Mouse (Mus musculus) MEL (cell line): ENCODE measurements around the gene Gm20605. TPM values are rescaled to one million over a fixed set of nuclear protein-coding genes. Genes with fewer than 3 reads are reported as not detected.

Experiments
- DNase-seq: peaks from one replicate; pipeline ENCODE4 v3.0.0; 2011; ENCODE audit warnings: low read depth, low spot score
- H3K27ac ChIP-seq: 2 replicates; pipeline ENCODE4 v1.5.1; 2012; ENCODE audit warnings: low read depth, mild to moderate bottlenecking, control low read depth, low read length, moderate library complexity; ENCODE audit not compliant: control insufficient read depth
- H3K27me3 ChIP-seq, 2 experiments: fragments of 150-350 bp in 1 of 2; sonication (generic) in 1 of 2; 2 replicates each; pipeline ENCODE4 v1.6.1; 2012; ENCODE audit warnings: low read length in 2 of 2, mild to moderate bottlenecking in 2 of 2, improper control_type of control experiment in 1 of 2, moderate library complexity in 1 of 2; ENCODE audit not compliant: insufficient read depth in 2 of 2, control insufficient read depth in 1 of 2
- H3K36me3 ChIP-seq, 2 experiments: 2 replicates each; pipeline ENCODE4 v1.6.1; 2012 to 2014; ENCODE audit warnings: low read length in 2 of 2, improper control_type of control experiment in 1 of 2, inconsistent platforms in 1 of 2, mild to moderate bottlenecking in 1 of 2; ENCODE audit not compliant: insufficient read depth in 2 of 2, control insufficient read depth in 1 of 2
- H3K4me1 ChIP-seq, 2 experiments: fragments of 150-350 bp in 1 of 2; sonication (generic) in 1 of 2; 2 replicates each; pipeline ENCODE4 v1.6.1; 2012; ENCODE audit warnings: low read length in 2 of 2, improper control_type of control experiment in 1 of 2, mild to moderate bottlenecking in 1 of 2; ENCODE audit not compliant: insufficient read depth in 2 of 2, control insufficient read depth in 1 of 2
- H3K4me3 ChIP-seq, 2 experiments: fragments of 150-350 bp in 1 of 2; sonication (generic) in 1 of 2; 2 replicates each; pipeline ENCODE4 v1.5.1; 2012; ENCODE audit warnings: low read depth in 2 of 2, low read length in 2 of 2, mild to moderate bottlenecking in 2 of 2, moderate library complexity in 2 of 2, control low read depth in 1 of 2, improper control_type of control experiment in 1 of 2; ENCODE audit not compliant: control insufficient read depth in 1 of 2, insufficient read depth in 1 of 2
- H3K79me2 ChIP-seq: 2 replicates; pipeline ENCODE4 v1.6.1; 2012; ENCODE audit warnings: mild to moderate bottlenecking, low read length, moderate library complexity; ENCODE audit not compliant: control insufficient read depth, poor library complexity, insufficient read depth
- H3K9ac ChIP-seq: 2 replicates; pipeline ENCODE4 v1.6.1; 2012; ENCODE audit warnings: low read depth, mild to moderate bottlenecking, control low read depth, low read length, moderate library complexity; ENCODE audit not compliant: control insufficient read depth, poor library complexity, severe bottlenecking
- H3K9me3 ChIP-seq: fragments of 150-350 bp; sonication (generic); replicated peaks from 2 replicates; pipeline ENCODE4 v1.6.1; 2012; ENCODE audit warnings: mild to moderate bottlenecking, low read length, improper control_type of control experiment, moderate library complexity; ENCODE audit not compliant: insufficient read depth
- BHLHE40 ChIP-seq: IDR thresholded peaks from 2 replicates; pipeline ENCODE4 v1.6.1; 2012; ENCODE audit warnings: low read depth, mild to moderate bottlenecking, inconsistent platforms, low read length, improper control_type of control experiment, borderline replicate concordance
- CHD1 ChIP-seq: IDR thresholded peaks from 2 replicates; pipeline ENCODE4 v1.6.1; 2012; ENCODE audit warnings: low read depth, mild to moderate bottlenecking, inconsistent platforms, low read length, improper control_type of control experiment
- CHD2 ChIP-seq: IDR thresholded peaks from 2 replicates; pipeline ENCODE4 v1.6.1; 2011; ENCODE audit warnings: low read length, improper control_type of control experiment
- CTCF ChIP-seq, 3 experiments: IDR thresholded peaks in 2 of 3; conservative IDR thresholded peaks in 1 of 3; 2 replicates each; pipeline ENCODE4 v1.5.1; 2011 to 2012; ENCODE audit warnings: low read length in 3 of 3, low read depth in 2 of 3, mild to moderate bottlenecking in 2 of 3, improper control_type of control experiment in 1 of 3, inconsistent platforms in 1 of 3, mixed read lengths in 1 of 3, moderate library complexity in 1 of 3; ENCODE audit not compliant: control insufficient read depth in 1 of 3, insufficient read depth in 1 of 3, poor library complexity in 1 of 3, severe bottlenecking in 1 of 3
- E2F4 ChIP-seq: IDR thresholded peaks from 2 replicates; pipeline ENCODE4 v1.6.1; 2011; ENCODE audit warnings: low read depth, low read length, improper control_type of control experiment, borderline replicate concordance
- ELF1 ChIP-seq: IDR thresholded peaks from 2 replicates; pipeline ENCODE4 v1.6.1; 2014; ENCODE audit warnings: low read depth, mild to moderate bottlenecking, inconsistent platforms, low read length, improper control_type of control experiment, moderate library complexity
- EP300 ChIP-seq, 2 experiments: IDR thresholded peaks; 2 replicates each; pipeline ENCODE4 v1.6.1; 2011; ENCODE audit warnings: improper control_type of control experiment in 2 of 2, low read length in 2 of 2, low read depth in 1 of 2, mild to moderate bottlenecking in 1 of 2
- ETS1 ChIP-seq: IDR thresholded peaks from 2 replicates; pipeline ENCODE4 v1.6.1; 2012; ENCODE audit warnings: low read depth, mild to moderate bottlenecking, inconsistent platforms, low read length, improper control_type of control experiment, moderate library complexity
- GABPA ChIP-seq: IDR thresholded peaks from 2 replicates; pipeline ENCODE4 v1.6.1; 2012; ENCODE audit warnings: low read depth, mild to moderate bottlenecking, inconsistent platforms, low read length, improper control_type of control experiment, moderate library complexity
- GATA1 ChIP-seq: IDR thresholded peaks from 2 replicates; pipeline ENCODE4 v1.6.1; 2011; ENCODE audit warnings: low read depth, low read length, improper control_type of control experiment
- HCFC1 ChIP-seq: IDR thresholded peaks from 2 replicates; pipeline ENCODE4 v1.6.1; 2012; ENCODE audit warnings: low read depth, mild to moderate bottlenecking, inconsistent platforms, low read length, improper control_type of control experiment, moderate library complexity
- JUND ChIP-seq: IDR thresholded peaks from 2 replicates; pipeline ENCODE4 v1.6.1; 2011; ENCODE audit warnings: low read depth, mild to moderate bottlenecking, improper control_type of control experiment, low read length
- KAT2A ChIP-seq: conservative IDR thresholded peaks from 2 replicates; pipeline ENCODE4 v1.6.1; 2012; ENCODE audit warnings: low read depth, low read length, improper control_type of control experiment, inconsistent platforms
- MAFK ChIP-seq: IDR thresholded peaks from 2 replicates; pipeline ENCODE4 v1.6.1; 2011; ENCODE audit warnings: low read depth, mild to moderate bottlenecking, low read length, improper control_type of control experiment, borderline replicate concordance
- MAX ChIP-seq: IDR thresholded peaks from 2 replicates; pipeline ENCODE4 v1.6.1; 2011; ENCODE audit warnings: low read length, improper control_type of control experiment
- MAZ ChIP-seq: IDR thresholded peaks from 2 replicates; pipeline ENCODE4 v1.6.1; 2012; ENCODE audit warnings: low read depth, mild to moderate bottlenecking, inconsistent platforms, low read length, improper control_type of control experiment
- MEF2A ChIP-seq: IDR thresholded peaks from 2 replicates; pipeline ENCODE4 v1.6.1; 2014; ENCODE audit warnings: low read depth, mild to moderate bottlenecking, inconsistent platforms, low read length, improper control_type of control experiment; ENCODE audit not compliant: poor library complexity, insufficient replicate concordance, severe bottlenecking; ENCODE audit errors: extremely low read depth
- MXI1 ChIP-seq: IDR thresholded peaks from 2 replicates; pipeline ENCODE4 v1.6.1; 2011; ENCODE audit warnings: mild to moderate bottlenecking, low read depth, low read length, improper control_type of control experiment
- MYB ChIP-seq: IDR thresholded peaks from 2 replicates; pipeline ENCODE4 v1.6.1; 2011; ENCODE audit warnings: mild to moderate bottlenecking, low read depth, low read length, improper control_type of control experiment
- MYC ChIP-seq: IDR thresholded peaks from 2 replicates; pipeline ENCODE4 v1.6.1; 2011; ENCODE audit warnings: low read depth, mild to moderate bottlenecking, low read length, improper control_type of control experiment, moderate library complexity
- NRF1 ChIP-seq: IDR thresholded peaks from 2 replicates; pipeline ENCODE4 v1.6.1; 2014; ENCODE audit warnings: low read depth, mild to moderate bottlenecking, inconsistent platforms, low read length, improper control_type of control experiment, moderate library complexity; ENCODE audit not compliant: poor library complexity, insufficient read depth, severe bottlenecking
- POLR2A ChIP-seq, 2 experiments: IDR thresholded peaks; 2 replicates each; pipeline ENCODE4 v1.6.1; 2011 to 2012; ENCODE audit warnings: low read length in 2 of 2, mild to moderate bottlenecking in 2 of 2, control low read depth in 1 of 2, improper control_type of control experiment in 1 of 2, low read depth in 1 of 2, moderate library complexity in 1 of 2; ENCODE audit not compliant: control insufficient read depth in 1 of 2, insufficient read depth in 1 of 2, poor library complexity in 1 of 2
- POLR2AphosphoS2 ChIP-seq: IDR thresholded peaks from 2 replicates; pipeline ENCODE4 v1.6.1; 2011; ENCODE audit warnings: low read length, improper control_type of control experiment
- POLR2AphosphoS5 ChIP-seq: IDR thresholded peaks from 2 replicates; pipeline ENCODE4 v1.6.1; 2012; ENCODE audit warnings: low read depth, borderline replicate concordance, mild to moderate bottlenecking, inconsistent platforms, low read length, moderate library complexity, mixed read lengths
- RAD21 ChIP-seq: IDR thresholded peaks from 2 replicates; pipeline ENCODE4 v1.6.1; 2011; ENCODE audit warnings: mild to moderate bottlenecking, low read depth, low read length, improper control_type of control experiment
- SIN3A ChIP-seq: IDR thresholded peaks from 2 replicates; pipeline ENCODE4 v1.6.1; 2012; ENCODE audit warnings: low read length, improper control_type of control experiment, inconsistent platforms
- SMC3 ChIP-seq: IDR thresholded peaks from 2 replicates; pipeline ENCODE4 v1.6.1; 2011; ENCODE audit warnings: low read depth, low read length, improper control_type of control experiment
- TAL1 ChIP-seq: IDR thresholded peaks from 2 replicates; pipeline ENCODE4 v1.6.1; 2012; ENCODE audit warnings: mild to moderate bottlenecking, inconsistent platforms, low read length, moderate library complexity, mixed read lengths
- TBP ChIP-seq: IDR thresholded peaks from 2 replicates; pipeline ENCODE4 v1.8.0; 2011; ENCODE audit warnings: low read depth, low read length, improper control_type of control experiment
- TCF12 ChIP-seq: IDR thresholded peaks from 2 replicates; pipeline ENCODE4 v1.6.1; 2014; ENCODE audit warnings: low read depth, mild to moderate bottlenecking, inconsistent platforms, low read length, improper control_type of control experiment, moderate library complexity
- UBTF ChIP-seq: IDR thresholded peaks from 2 replicates; pipeline ENCODE4 v1.6.1; 2012; ENCODE audit warnings: low read depth, mild to moderate bottlenecking, inconsistent platforms, low read length, improper control_type of control experiment, moderate library complexity, borderline replicate concordance; ENCODE audit not compliant: insufficient read depth
- USF1 ChIP-seq: IDR thresholded peaks from 2 replicates; pipeline ENCODE4 v1.6.1; 2014; ENCODE audit warnings: low read depth, mild to moderate bottlenecking, inconsistent platforms, low read length, improper control_type of control experiment, moderate library complexity
- USF2 ChIP-seq, 2 experiments: IDR thresholded peaks; 2 replicates each; pipeline ENCODE4 v1.6.1; 2011 to 2012; ENCODE audit warnings: improper control_type of control experiment in 2 of 2, low read length in 2 of 2, borderline replicate concordance in 1 of 2, inconsistent platforms in 1 of 2, low read depth in 1 of 2, mild to moderate bottlenecking in 1 of 2; ENCODE audit not compliant: insufficient read depth in 1 of 2
- ZC3H11A ChIP-seq: IDR thresholded peaks from 2 replicates; pipeline ENCODE4 v1.6.1; 2012; ENCODE audit warnings: low read depth, mild to moderate bottlenecking, inconsistent platforms, low read length, improper control_type of control experiment
- ZKSCAN1 ChIP-seq: IDR thresholded peaks from 2 replicates; pipeline ENCODE4 v1.6.1; 2012; ENCODE audit warnings: low read depth, mild to moderate bottlenecking, inconsistent platforms, low read length, improper control_type of control experiment, moderate library complexity
- ZNF384 ChIP-seq: IDR thresholded peaks from 2 replicates; pipeline ENCODE4 v1.6.1; 2012; ENCODE audit warnings: low read depth, mild to moderate bottlenecking, inconsistent platforms, low read length, improper control_type of control experiment
- polyA plus RNA-seq, 2 experiments: library from polyadenylated mRNA; stranded (reverse) in 1 of 2; unstranded in 1 of 2; fragments of >175 nt in 1 of 2; fragments of >200 nt in 1 of 2; gene quantifications; 2 replicates each; pipeline versions ENCODE4 v1.2.1 to v1.2.4; 2012; ENCODE audit warnings: low replicate concordance in 2 of 2, low read depth in 1 of 2; ENCODE audit not compliant: insufficient read length in 2 of 2, insufficient read depth in 1 of 2, missing spikeins in 1 of 2
- total RNA-seq: library from RNA; depleted of rRNA; stranded (reverse); fragments of 300-350 nt; gene quantifications from 2 replicates; pipeline ENCODE4 v1.2.3, GENCODE M21; 2012

Gene Gm20605
- total and polyA plus RNA-seq, 3 experiments, result 2.5 to 12.7 TPM; not detected in 1

- H3K27ac ChIP-seq, result peak within 1 kb of the TSS; percentile 99
- H3K79me2 ChIP-seq, result peaks cover 14% of the 10 kb centered on the region
- peak; percentile 100 for DNase-seq
- no peaks in the 10 kb centered on the region for H3K27me3 ChIP-seq
- H3K9ac ChIP-seq, result peak within 1 kb of the TSS; percentile 98
- H3K9me3 ChIP-seq, result no peaks in the 10 kb centered on the region
- H3K4me1 ChIP-seq, result peaks cover 10 to 30% of the 10 kb centered on the region in 2 experiments
- H3K36me3 ChIP-seq, result peaks cover 0 to 16% of the 10 kb centered on the region in 2 experiments; a peak in 2 of 4 replicates
- H3K4me3 ChIP-seq, result peak within 1 kb of the TSS; percentile 83 to 99
- peak; percentile 73; the same call in 1 of the 2 replicates for TF ChIP-seq ZNF384
- TF ChIP-seq POLR2AphosphoS5, result no peak
- peak; percentile 49; the same call in 1 of the 2 replicates for TF ChIP-seq GATA1
- peak; percentile 76 for TF ChIP-seq SIN3A
- TF ChIP-seq JUND, result no peak
- no peak for TF ChIP-seq TAL1
- TF ChIP-seq MAX, result no peak
- peak; percentile 46; the same call in 1 of the 2 replicates for TF ChIP-seq ETS1
- no peak for TF ChIP-seq MAFK
- TF ChIP-seq E2F4, result no peak
- TF ChIP-seq SMC3, result no peak
- TF ChIP-seq POLR2AphosphoS2, result peak; percentile 60; the same call in 1 of the 2 replicates
- no peak for TF ChIP-seq ZC3H11A
- TF ChIP-seq KAT2A, result peak; percentile 86
- no peak for TF ChIP-seq GABPA
- TF ChIP-seq USF2 (IDR thresholded peaks at IDR 0.05; ENCODE audit: borderline replicate concordance in 1 of 2, insufficient read depth in 1 of 2, low read depth in 1 of 2, low read length in 2 of 2), result no peak
- TF ChIP-seq MEF2A, result no peak
- TF ChIP-seq EP300 (IDR thresholded peaks at IDR 0.05; ENCODE audit: low read depth in 1 of 2, low read length in 2 of 2), result no peak
- peak; percentile 80 to 87 for TF ChIP-seq POLR2A (IDR thresholded peaks at IDR 0.05; ENCODE audit: control insufficient read depth in 1 of 2, insufficient read depth in 1 of 2, low read depth in 1 of 2, low read length in 2 of 2, poor library complexity in 1 of 2)
- no peak; the same call in 1 of the 2 replicates for TF ChIP-seq MXI1
- no peak for TF ChIP-seq MYC
- TF ChIP-seq TCF12, result peak; percentile 44; the same call in 1 of the 2 replicates
- TF ChIP-seq TBP, result peak; percentile 86
- TF ChIP-seq BHLHE40, result no peak
- peak; percentile 90 for TF ChIP-seq CHD2
- no peak for TF ChIP-seq MYB
- TF ChIP-seq ZKSCAN1, result no peak
- no peak for TF ChIP-seq CTCF (IDR thresholded peaks at IDR 0.05 in 2 of 3, conservative IDR thresholded peaks at IDR 0.05 in 1 of 3; ENCODE audit: control insufficient read depth in 1 of 3, insufficient read depth in 1 of 3, low read depth in 2 of 3, low read length in 3 of 3, poor library complexity in 1 of 3, severe bottlenecking in 1 of 3)
- no peak; the same call in 1 of the 2 replicates for TF ChIP-seq MAZ
- TF ChIP-seq NRF1, result no peak
- no peak for TF ChIP-seq USF1
- TF ChIP-seq ELF1, result peak; percentile 95
- TF ChIP-seq CHD1, result no peak
- TF ChIP-seq HCFC1, result peak; percentile 93
- no peak for TF ChIP-seq UBTF
- TF ChIP-seq RAD21, result no peak
Measured at GRCm38 (mm10) chr5:137600619-137601364, 28.2 kb upstream of the Gm20605 start, which contains the start of gene Mospd3. TSS of gene Mospd3 (minus strand) at chr5:137601058.
